Mouse (Mus musculus) hindbrain, postnatal 0 days (tissue): ENCODE measurements around the gene Wee1. TPM values are rescaled to one million over a fixed set of nuclear protein-coding genes. Genes with fewer than 3 reads are reported as not detected.
"Not testable (repeated sequence)": the region's sequence is repeated elsewhere in the genome, so short reads cannot be mapped to it uniquely, and the experiment has no call there.

ENCODE experiments used
- ATAC-seq: fragments of 200-750 bp; cut with Nextera tagmentation; 2 replicates; pipeline ENCODE4 v1.8.0; 2017; ENCODE audit warnings: mild to moderate bottlenecking, moderate TSS enrichment, moderate library complexity
- DNase-seq: peaks from one replicate; pipeline ENCODE4 v3.0.0-alpha.2; 2015; ENCODE audit warnings: low spot score
- H3K27ac ChIP-seq: fragments of 300-500 bp; sonication (generic); 2 replicates; pipeline ENCODE4 v1.5.1; 2014; ENCODE audit warnings: mild to moderate bottlenecking
- H3K27me3 ChIP-seq: fragments of 300-500 bp; sonication (generic); 2 replicates; pipeline ENCODE4 v1.6.1; 2014; ENCODE audit warnings: low read length, mixed read lengths; ENCODE audit not compliant: insufficient read depth
- H3K36me3 ChIP-seq: fragments of 300-500 bp; sonication (generic); 2 replicates; pipeline ENCODE4 v1.6.1; 2014; ENCODE audit warnings: low read length, mixed read lengths; ENCODE audit not compliant: insufficient read depth
- H3K4me1 ChIP-seq: fragments of 300-500 bp; sonication (generic); 2 replicates; pipeline ENCODE4 v1.6.1; 2014; ENCODE audit warnings: antibody characterized with exemption, low read length, mixed read lengths; ENCODE audit not compliant: insufficient read depth
- H3K4me2 ChIP-seq: fragments of 300-500 bp; sonication (generic); 2 replicates; pipeline ENCODE4 v1.6.1; 2014; ENCODE audit warnings: low read depth, mild to moderate bottlenecking, low read length, moderate library complexity, mixed read lengths
- H3K4me3 ChIP-seq: fragments of 300-500 bp; sonication (generic); 2 replicates; pipeline ENCODE4 v1.5.1; 2014; ENCODE audit warnings: low read length
- H3K9ac ChIP-seq: fragments of 300-500 bp; sonication (generic); replicated peaks from 2 replicates; pipeline ENCODE4 v1.6.1; 2014; ENCODE audit warnings: mild to moderate bottlenecking, low read length, moderate library complexity, mixed read lengths
- H3K9me3 ChIP-seq: fragments of 300-500 bp; sonication (generic); 2 replicates; pipeline ENCODE4 v1.6.1; 2016; ENCODE audit warnings: low read length, mixed read lengths
- CTCF ChIP-seq: IDR thresholded peaks from 2 replicates; pipeline ENCODE4 v1.5.1; 2016; ENCODE audit warnings: antibody characterized with exemption, control low read depth, low read depth
- WGBS: fragments of 180-500 bp; shearing (Covaris S2); extraction: QIAGEN DNeasy Blood & Tissue Kit; methylation state at CpG from one replicate; pipeline ENCODE4 v1.1.7; 2014; 5-methylcytosine and 5-hydroxymethylcytosine counted together
- polyA plus RNA-seq: library from polyadenylated mRNA; unstranded; fragments of >200 nt; fragmentation: Nextera tagmentation; extraction: Ambion mirVana; gene quantifications from 2 replicates; pipeline ENCODE4 v1.2.1, GENCODE M21; 2015
- total RNA-seq: library from RNA; depleted of rRNA; stranded (reverse); fragments of >200 nt; gene quantifications from 2 replicates; pipeline ENCODE4 v1.2.3, GENCODE M21; 2014

Gene Wee1
- total and polyA plus RNA-seq, 2 experiments from 2014 or later: 5.6 to 8.2 TPM

- no peaks in the 10 kb centered on the region for H3K4me1 ChIP-seq
- peak overlapping the region; percentile 92 for H3K4me2 ChIP-seq
- DNase-seq: no peak
- H3K9ac ChIP-seq: peak overlapping the region; percentile 64
- H3K36me3 ChIP-seq: no peaks in the 10 kb centered on the region
- H3K27me3 ChIP-seq: no peaks in the 10 kb centered on the region
- H3K27ac ChIP-seq: peak overlapping the region; percentile 75
- WGBS: under 1% methylated on average over 27 of the region's 27 CpGs
- H3K9me3 ChIP-seq: no peaks in the 10 kb centered on the region
- peak overlapping the region; percentile 85 for H3K4me3 ChIP-seq
- no peak; the same call in 1 of the 2 replicates for ATAC-seq
- no peak for TF ChIP-seq CTCF
Measured at GRCm38 (mm10) chr7:110122289-110122564, 381 bp downstream of the Wee1 start.

- under 1% methylated on average over 69 of the region's 74 CpGs for WGBS
- Histone ChIP-seq H3K27me3 (no peaks in the 10 kb centered on the region), H3K4me1 (no peaks in the 10 kb centered on the region), H3K4me3 (peak overlapping the region; percentile 85), H3K9me3 (no peaks in the 10 kb centered on the region), H3K4me2 (peak overlapping the region; percentile 92), H3K36me3 (no peaks in the 10 kb centered on the region), H3K27ac (peak overlapping the region; percentile 75), H3K9ac (peak overlapping the region; percentile 64)
- DNase-seq: peak; percentile 61
- no peak for TF ChIP-seq CTCF
- peak; percentile 11 for ATAC-seq
Measured at GRCm38 (mm10) chr7:110122565-110123422, 948 bp downstream of the Wee1 start.

GRCm38 (mm10) chr7:110123844-110124555 is 2.2 kb downstream of the Wee1 start:
- peak overlapping the region; percentile 92 for H3K4me2 ChIP-seq
- 47% methylated on average over 12 of the region's 12 CpGs for WGBS
- no peak for ATAC-seq
- H3K9me3 ChIP-seq: no peaks in the 10 kb centered on the region
- DNase-seq: no peak
- H3K4me1 ChIP-seq: no peaks in the 10 kb centered on the region
- no peak overlapping the region for H3K27ac ChIP-seq
- no peaks in the 10 kb centered on the region for H3K27me3 ChIP-seq
- peak overlapping the region; percentile 64; the same call in 1 of the 2 replicates for H3K9ac ChIP-seq
- peak overlapping the region; percentile 85 for H3K4me3 ChIP-seq
- no peaks in the 10 kb centered on the region for H3K36me3 ChIP-seq
- TF ChIP-seq CTCF: no peak

GRCm38 (mm10) chr7:110128566-110128965 is 6.7 kb downstream of the Wee1 start:
- no peak overlapping the region for H3K4me3 ChIP-seq
- H3K4me2 ChIP-seq: no peak overlapping the region
- no peak overlapping the region for H3K27ac ChIP-seq
- no peak for TF ChIP-seq CTCF
- 88% methylated on average over 2 of the region's 2 CpGs for WGBS
- H3K27me3 ChIP-seq: no peaks in the 10 kb centered on the region
- ATAC-seq (no peak), DNase-seq (no peak)
- no peaks in the 10 kb centered on the region for H3K36me3 ChIP-seq
- no peak overlapping the region for H3K9ac ChIP-seq
- H3K4me1 ChIP-seq: no peaks in the 10 kb centered on the region
- no peaks in the 10 kb centered on the region for H3K9me3 ChIP-seq

- WGBS: 71% methylated on average over 2 of the region's 2 CpGs
- H3K4me2 ChIP-seq, H3K27me3 ChIP-seq, H3K9me3 ChIP-seq, H3K36me3 ChIP-seq, H3K27ac ChIP-seq, H3K4me1 ChIP-seq, H3K9ac ChIP-seq, H3K4me3 ChIP-seq, DNase-seq, ATAC-seq: not testable (repeated sequence)
Measured at GRCm38 (mm10) chr7:110132272-110132671, 10.4 kb downstream of the Wee1 start.

- Histone ChIP-seq H3K9me3 (no peaks in the 10 kb centered on the region), H3K4me2 (no peak overlapping the region), H3K27ac (no peak overlapping the region), H3K4me1 (no peaks in the 10 kb centered on the region), H3K36me3 (peaks cover 3% of the 10 kb centered on the region; the same call in 1 of the 2 replicates), H3K27me3 (no peaks in the 10 kb centered on the region), H3K4me3 (no peak overlapping the region), H3K9ac (no peak overlapping the region)
- 98% methylated on average over 5 of the region's 5 CpGs for WGBS
- ATAC-seq (no peak), DNase-seq (no peak)
- TF ChIP-seq CTCF: no peak
Measured at GRCm38 (mm10) chr7:110133988-110134387, 12.1 kb downstream of the Wee1 start.

GRCm38 (mm10) chr7:110138538-110138937 is 16.7 kb downstream of the Wee1 start:
- 87% methylated on average over 2 of the region's 2 CpGs for WGBS

More at GRCm38 (mm10) chr7:110138538-110138937, 16.7 kb downstream of the Wee1 start:
- no peak for ATAC-seq
- Histone ChIP-seq H3K4me2 (no peak overlapping the region), H3K4me3 (no peak overlapping the region), H3K27ac (no peak overlapping the region), H3K4me1 (no peaks in the 10 kb centered on the region), H3K9me3 (no peaks in the 10 kb centered on the region), H3K9ac (no peak overlapping the region), H3K27me3 (no peaks in the 10 kb centered on the region), H3K36me3 (peaks cover 8% of the 10 kb centered on the region; the same call in 1 of the 2 replicates)
- DNase-seq: no peak
- TF ChIP-seq CTCF: no peak
